Mouse (Mus musculus) gastrocnemius, adult 2 months (tissue): ENCODE data around the gene Esrrg. TPM values are rescaled to one million over a fixed set of nuclear protein-coding genes. Genes with fewer than 3 reads are reported as not detected.

Experiments
- DNase-seq: peaks from one replicate; pipeline ENCODE4 v3.0.0; 2022
- H3K27ac ChIP-seq: fragments of 200-600 bp; 2 replicates; pipeline ENCODE4 v1.8.1; 2022; ENCODE audit warnings: mild to moderate bottlenecking
- H3K4me3 ChIP-seq: fragments of 200-600 bp; 2 replicates; pipeline ENCODE4 v1.8.1; 2022; ENCODE audit warnings: mild to moderate bottlenecking, moderate library complexity
- CTCF ChIP-seq: fragments of 200-600 bp; IDR thresholded peaks from 2 replicates; pipeline ENCODE4 v1.8.1; 2022; ENCODE audit warnings: antibody characterized with exemption, mild to moderate bottlenecking, moderate library complexity
- intact Hi-C: fragments of 180-260 bp; cut with DNase I; formaldehyde crosslinking; loops from one replicate; pipeline ENCODE4 v1.15.1; 2025
- total RNA-seq, 2 experiments: library from RNA; stranded (reverse); gene quantifications; 2 replicates each; pipeline ENCODE4 v1.2.3; 2021

Esrrg gene
- total RNA-seq, 2 experiments from 2014 or later: 21.1 to 39.1 TPM

- TF ChIP-seq CTCF: no peak
- intact Hi-C loops: no loop called here
- Histone ChIP-seq H3K4me3 (no peak overlapping the region), H3K27ac (no peak overlapping the region)
- DNase-seq: no peak
These were observed 44.8 kb downstream of the Esrrg start for GRCm38 (mm10) chr1:187653390-187653789.

- TF ChIP-seq CTCF: no peak
These were observed 52.4 kb downstream of the Esrrg start for GRCm38 (mm10) chr1:187660963-187661362.

DNA sequence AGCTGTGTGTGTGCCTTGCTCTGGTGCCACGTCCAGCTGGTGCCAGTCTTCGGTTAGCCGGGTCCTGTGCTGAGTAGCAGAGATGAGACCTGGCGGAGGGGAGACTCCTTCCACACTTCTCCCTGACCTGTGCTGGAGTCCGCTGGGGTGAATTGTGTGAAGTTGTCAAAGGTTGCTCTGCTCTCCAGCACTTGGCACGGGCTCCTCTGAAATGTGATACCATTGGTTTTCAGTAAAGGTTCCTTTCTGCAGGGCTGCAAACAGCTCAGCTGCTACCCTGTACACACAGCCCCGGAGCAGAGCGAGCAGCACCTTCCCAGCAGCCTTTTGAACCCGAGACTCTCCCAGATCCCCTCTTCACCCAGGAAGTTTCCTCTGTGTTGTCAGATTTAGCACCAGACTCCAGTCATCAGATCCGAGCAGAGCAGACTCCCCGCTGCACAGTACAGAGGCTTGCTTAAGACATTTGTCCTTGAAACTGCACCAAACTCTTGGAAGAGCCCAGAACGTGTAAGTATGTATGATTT, 53.6 kb downstream of the Esrrg start:
- no peak for TF ChIP-seq CTCF
- intact Hi-C loops: loop anchor here (2.0 to 10.0 kb wide), 2 partner anchors 53 to 173 kb away; partner anchors contain the start of gene Esrrg
- peak; percentile 71 for DNase-seq
- H3K27ac ChIP-seq: peak overlapping the region; percentile 79
- peak overlapping the region; percentile 68 for H3K4me3 ChIP-seq

More at GRCm38 (mm10) chr1:187660963-187661362, 52.4 kb downstream of the Esrrg start:
- Histone ChIP-seq H3K4me3 (no peak overlapping the region), H3K27ac (no peak overlapping the region)
- no peak for DNase-seq
- intact Hi-C loops: loop anchor here (10.0 kb wide), 1 partner anchor 174 kb away; no protein-coding TSS in a partner anchor

GRCm38 (mm10) chr1:187663376-187663775, 54.8 kb downstream of the Esrrg start:
- TF ChIP-seq CTCF: no peak
- Histone ChIP-seq H3K4me3 (peak overlapping the region; percentile 68), H3K27ac (peak overlapping the region; percentile 79)
- no peak for DNase-seq
- intact Hi-C loops: loop anchor here (2.0 to 10.0 kb wide), 2 partner anchors 55 to 171 kb away; partner anchors contain the start of gene Esrrg

DNA sequence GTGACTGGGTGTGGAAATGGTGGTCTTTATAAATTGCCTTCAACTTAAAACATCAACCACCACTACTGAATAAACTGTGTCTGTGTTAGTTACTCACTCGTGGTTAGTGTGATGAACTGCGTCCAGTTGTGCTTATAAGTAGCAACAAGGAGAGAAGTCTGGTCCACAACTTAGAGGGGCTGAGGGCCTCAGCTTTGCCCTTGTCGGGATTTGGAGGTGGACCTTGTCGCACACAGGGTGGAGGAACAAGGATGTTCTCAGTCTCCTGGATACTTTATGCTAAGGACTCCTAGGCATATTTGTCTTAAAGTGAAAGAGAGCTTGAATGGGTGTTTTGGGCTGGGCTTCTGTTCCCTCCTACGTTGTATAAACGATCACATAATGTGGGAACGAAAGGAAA, 55.7 kb downstream of the Esrrg start:
- no peak overlapping the region for H3K4me3 ChIP-seq
- TF ChIP-seq CTCF: no peak
- no peak overlapping the region for H3K27ac ChIP-seq
- no peak for DNase-seq
- intact Hi-C loops: loop anchor here (10.0 kb wide), 1 partner anchor 171 kb away; no protein-coding TSS in a partner anchor

- Histone ChIP-seq H3K4me3 (no peak overlapping the region), H3K27ac (no peak overlapping the region)
- intact Hi-C loops: loop anchor here (10.0 kb wide), 1 partner anchor 169 kb away; no protein-coding TSS in a partner anchor
- DNase-seq: no peak
- TF ChIP-seq CTCF: no peak
These were observed 57.5 kb downstream of the Esrrg start for GRCm38 (mm10) chr1:187665901-187666600.

DNA sequence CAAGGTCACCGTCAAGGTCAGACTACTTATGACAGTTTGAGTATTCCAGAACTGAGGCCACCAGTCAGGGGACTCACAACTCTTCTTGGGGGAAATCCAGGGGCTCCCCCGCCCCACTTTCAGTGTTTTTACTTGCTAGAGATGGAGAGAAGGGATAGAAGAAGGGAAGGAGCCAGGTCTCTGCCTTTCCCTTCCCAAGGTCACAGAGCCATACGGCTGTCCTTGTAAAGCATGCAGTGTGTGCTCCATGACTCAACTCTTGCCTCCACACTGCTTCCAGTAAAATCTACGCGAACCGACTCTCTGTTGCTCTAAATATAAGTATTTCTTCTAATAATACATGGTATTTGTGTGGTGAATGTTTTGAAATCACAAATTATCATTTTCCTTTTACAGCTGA, 61.2 kb downstream of the Esrrg start:
- no peak overlapping the region for H3K4me3 ChIP-seq
- H3K27ac ChIP-seq: no peak overlapping the region
- TF ChIP-seq CTCF: no peak
- intact Hi-C loops: loop anchor here (10.0 kb wide), 1 partner anchor 165 kb away; no protein-coding TSS in a partner anchor
- no peak for DNase-seq

DNA sequence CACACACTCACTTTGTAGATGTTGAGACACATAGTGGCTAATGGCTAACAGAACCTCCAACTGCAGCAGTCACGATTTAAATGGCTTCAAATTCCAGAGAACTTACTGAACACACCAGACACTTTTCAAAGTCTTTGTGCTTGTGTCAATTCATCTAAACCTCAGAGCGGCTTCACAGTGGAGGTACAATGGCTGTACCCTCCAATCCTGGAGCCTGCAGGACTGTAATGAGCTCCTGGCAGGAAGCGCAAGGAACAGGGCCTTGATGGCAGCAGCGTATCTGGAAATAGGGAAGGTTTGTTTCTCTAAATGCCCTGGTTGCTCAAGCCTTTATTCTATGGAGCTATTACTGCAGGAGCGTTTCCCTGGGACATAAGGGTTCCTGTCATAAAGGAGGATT, 63.9 kb downstream of the Esrrg start:
- no peak overlapping the region for H3K4me3 ChIP-seq
- intact Hi-C loops: no loop called here
- TF ChIP-seq CTCF: no peak
- peak overlapping the region; percentile 20; the same call in 1 of the 2 replicates for H3K27ac ChIP-seq
- no peak for DNase-seq

GRCm38 (mm10) chr1:187674771-187675186, 66.2 kb downstream of the Esrrg start:
- intact Hi-C loops: no loop called here
- Histone ChIP-seq H3K27ac (no peak overlapping the region), H3K4me3 (no peak overlapping the region)
- TF ChIP-seq CTCF: no peak
- no peak for DNase-seq

DNA sequence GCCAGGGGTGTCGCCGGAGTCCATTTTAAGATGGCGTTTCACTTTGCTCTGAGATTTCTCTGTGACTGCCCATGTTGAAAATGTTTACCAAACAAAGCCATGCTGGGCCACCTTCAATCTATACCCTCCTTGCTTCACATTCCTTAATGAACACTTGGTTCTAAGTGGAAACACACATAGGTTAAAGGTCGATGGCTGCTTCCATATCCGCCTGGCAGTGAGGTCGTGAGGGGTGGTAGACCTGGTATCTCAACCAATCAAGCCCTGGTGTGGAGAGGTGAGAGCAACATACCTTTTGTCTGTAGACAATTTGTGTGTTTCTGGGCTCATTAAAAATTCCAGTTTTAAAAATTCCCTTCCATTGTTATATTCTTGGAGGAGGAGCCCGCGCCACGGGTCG, 68.0 kb downstream of the Esrrg start:
- DNase-seq: no peak
- H3K27ac ChIP-seq: no peak overlapping the region
- intact Hi-C loops: no loop called here
- TF ChIP-seq CTCF: no peak
- no peak overlapping the region for H3K4me3 ChIP-seq

- TF ChIP-seq CTCF: no peak
- no peak overlapping the region for H3K27ac ChIP-seq
- DNase-seq: no peak
- intact Hi-C loops: no loop called here
- no peak overlapping the region for H3K4me3 ChIP-seq
These were observed 70.7 kb downstream of the Esrrg start for GRCm38 (mm10) chr1:187679246-187679645.

- no peak for TF ChIP-seq CTCF
- intact Hi-C loops: no loop called here
- Histone ChIP-seq H3K4me3 (no peak overlapping the region), H3K27ac (no peak overlapping the region)
- no peak for DNase-seq
These were observed 75.9 kb downstream of the Esrrg start for GRCm38 (mm10) chr1:187684519-187684918.

- no peak overlapping the region for H3K27ac ChIP-seq
- H3K4me3 ChIP-seq: no peak overlapping the region
- TF ChIP-seq CTCF: no peak
- intact Hi-C loops: no loop called here
- DNase-seq: peak; percentile 63
These were observed 83.4 kb downstream of the Esrrg start for GRCm38 (mm10) chr1:187691846-187692525.
